Mouse (Mus musculus) fibroblast of lung, adult 2 months (primary cell): ENCODE results near the gene Osr1.
A peak's percentile ranks its signal among the peaks of the same experiment; 100 is the strongest.

Experiments
- DNase-seq: peaks from one replicate; pipeline ENCODE4 v3.0.0-alpha.2; 2011; ENCODE audit warnings: low read depth

The Osr1 gene

GRCm38 (mm10) chr12:9587732-9588131 is 17.8 kb downstream of the Osr1 start:
- no peak for DNase-seq

GRCm38 (mm10) chr12:9589561-9590134 is 19.7 kb downstream of the Osr1 start:
- peak; percentile 63 for DNase-seq

- no peak for DNase-seq
These were observed 21.2 kb downstream of the Osr1 start for GRCm38 (mm10) chr12:9591141-9591540.

GRCm38 (mm10) chr12:9598219-9598618 is 28.3 kb downstream of the Osr1 start:
- no peak for DNase-seq
